Mouse (Mus musculus) myocyte (in vitro differentiated cells): ENCODE measurements around the gene Col13a1.

Experiments
- POLR2A ChIP-seq: IDR thresholded peaks from one replicate; pipeline ENCODE4 v1.6.1; 2011; ENCODE audit warnings: low read depth, mild to moderate bottlenecking, control low read depth, moderate library complexity; ENCODE audit not compliant: insufficient read length
- USF1 ChIP-seq: IDR thresholded peaks from one replicate; pipeline ENCODE4 v1.6.1; 2011; ENCODE audit warnings: low read depth, mild to moderate bottlenecking, control low read depth, moderate library complexity

GRCm38 (mm10) chr10:61949542-61949941 lies 29.4 kb downstream of the Col13a1 start:
- no peak for TF ChIP-seq POLR2A
- no peak for TF ChIP-seq USF1
